ENCODE assay signal across 8 mouse cellular contexts in the genomic region with DNA sequence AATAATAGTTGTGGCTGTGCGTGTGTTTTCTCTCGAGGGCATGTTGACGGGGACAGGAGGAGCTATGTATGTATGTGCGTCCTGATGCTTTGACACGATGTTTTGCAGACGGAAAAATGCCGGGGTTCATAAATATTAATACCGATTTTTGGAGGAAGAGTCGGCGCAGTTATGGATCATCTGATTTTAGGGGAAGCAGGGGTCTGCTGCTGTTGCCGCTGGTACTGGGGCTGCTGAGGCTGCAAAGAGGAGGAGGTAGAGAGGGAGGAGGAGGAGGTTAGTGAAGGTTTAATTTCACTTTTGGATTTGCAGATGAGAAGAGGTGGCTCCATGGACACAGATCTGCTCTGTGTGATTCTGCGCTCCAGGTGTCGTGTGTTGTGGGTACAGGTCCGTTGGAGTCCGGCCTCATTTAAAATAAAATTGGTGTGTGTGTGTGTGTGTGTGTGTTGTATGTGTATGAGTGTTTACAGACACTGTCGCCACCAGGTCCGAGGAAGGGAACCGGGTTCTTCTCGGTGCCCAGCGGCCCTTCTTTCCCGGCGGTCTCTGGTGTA. TPM values are rescaled to one million over a fixed set of nuclear protein-coding genes. Genes with fewer than 3 reads are reported as not detected.
DNase-seq lines count a peak whose midpoint lies in the region; ATAC-seq and TF ChIP-seq lines count a peak whose summit lies in the region.

No protein-coding gene starts in this region.

- peak overlapping the region; percentile 98 for H3K9ac ChIP-seq in embryonic facial prominence, embryonic 11.5 days (replicated peaks; ENCODE audit: low read length)
- peak overlapping the region; percentile 96 for H3K9ac ChIP-seq in midbrain, embryonic 12.5 days (replicated peaks)

- no peaks in the 10 kb centered on the region for H3K9me3 ChIP-seq in embryonic facial prominence, embryonic 11.5 days (replicated peaks; ENCODE audit: control insufficient read depth, low read length)
- H3K9me3 ChIP-seq in midbrain, embryonic 12.5 days = peaks cover 6% of the 10 kb centered on the region; the same call in 1 of the 2 replicates

- under 1% methylated on average over 22 of the region's 22 CpGs for WGBS in cerebellum, adult 2 months
- WGBS in embryonic facial prominence, embryonic 11.5 days = under 1% methylated on average over 22 of the region's 22 CpGs
- 0% methylated on average over 20 of the region's 22 CpGs for WGBS in midbrain, embryonic 12.5 days

- intact Hi-C loops in heart, postnatal 14 days (cut with DNase I) = loop anchor here (2.0 to 5.0 kb wide), 5 partner anchors 47 to 195 kb away; no protein-coding TSS in a partner anchor
- intact Hi-C loops in left cerebral cortex, postnatal 25 days (cut with DNase I) = loop anchor here (2.0 to 5.0 kb wide), 6 partner anchors 29 to 212 kb away; no protein-coding TSS in a partner anchor

- peak overlapping the region; percentile 92 for H3K27ac ChIP-seq in cerebellum, adult 2 months (ENCODE audit: insufficient read depth, low read length)
- H3K27ac ChIP-seq in embryonic facial prominence, embryonic 11.5 days (replicated peaks; ENCODE audit: low read depth, low read length) = peak overlapping the region; percentile 81
- H3K27ac ChIP-seq in midbrain, embryonic 12.5 days (replicated peaks) = peak overlapping the region; percentile 90

- H3K4me2 ChIP-seq in embryonic facial prominence, embryonic 11.5 days (ENCODE audit: low read depth, low read length) = peak overlapping the region; percentile 88
- peak overlapping the region; percentile 85 for H3K4me2 ChIP-seq in midbrain, embryonic 12.5 days (replicated peaks)

- no peak for DNase-seq in cerebellum, adult 2 months
- no peak for DNase-seq in cerebellum, postnatal 10 days
- DNase-seq in embryonic facial prominence, embryonic 11.5 days (ENCODE audit: low spot score) = peak; percentile 43
- peak; percentile 22 to 30 for DNase-seq in heart, postnatal 14 days
- peak; percentile 30 to 50 for DNase-seq in left cerebral cortex, postnatal 25 days (ENCODE audit: low spot score in 2 of 2)
- peak; percentile 55 for DNase-seq in thymus, postnatal 14 days

- no peaks in the 10 kb centered on the region; the same call in 1 of the 2 replicates for H3K4me1 ChIP-seq in cerebellum, adult 2 months (ENCODE audit: control insufficient read depth, insufficient read depth, low read length)
- H3K4me1 ChIP-seq in embryonic facial prominence, embryonic 11.5 days (ENCODE audit: control insufficient read depth, insufficient read depth, low read length) = no peaks in the 10 kb centered on the region
- H3K4me1 ChIP-seq in midbrain, embryonic 12.5 days = peaks cover 12% of the 10 kb centered on the region

- H3K27me3 ChIP-seq in cerebellum, adult 2 months (ENCODE audit: control insufficient read depth, insufficient read depth, low read length) = no peaks in the 10 kb centered on the region
- H3K27me3 ChIP-seq in C2C12 (ENCODE audit: control insufficient read depth, insufficient read depth, insufficient read length) = no peaks in the 10 kb centered on the region
- H3K27me3 ChIP-seq in embryonic facial prominence, embryonic 11.5 days (ENCODE audit: control insufficient read depth, insufficient read depth, low read length) = no peaks in the 10 kb centered on the region
- H3K27me3 ChIP-seq in midbrain, embryonic 12.5 days = peaks cover 5% of the 10 kb centered on the region; the same call in 1 of the 2 replicates

- H3K4me3 ChIP-seq in cerebellum, adult 2 months (replicated peaks; ENCODE audit: insufficient read depth, low read depth, low read length) = peak overlapping the region; percentile 99
- peak overlapping the region; percentile 72 for H3K4me3 ChIP-seq in C2C12 (ENCODE audit: insufficient read depth, poor library complexity, severe bottlenecking)
- H3K4me3 ChIP-seq in embryonic facial prominence, embryonic 11.5 days (ENCODE audit: low read depth, low read length) = peak overlapping the region; percentile 91
- peak overlapping the region; percentile 94 for H3K4me3 ChIP-seq in midbrain, embryonic 12.5 days

- 0 out of 2 replicates have a peak, but pooled peaks have one; percentile 14 for ATAC-seq in embryonic facial prominence, embryonic 11.5 days (replicated peaks; ENCODE audit: insufficient number of reproducible peaks, low FRiP score, low TSS enrichment, low read depth)
- ATAC-seq in midbrain, embryonic 12.5 days (ENCODE audit: low FRiP score, low read depth) = peak; percentile 3

- H3K79me2 ChIP-seq in C2C12 (ENCODE audit: control insufficient read depth, insufficient read depth) = peaks cover 56% of the 10 kb centered on the region

- H3K79me3 ChIP-seq in C2C12 (ENCODE audit: low read depth) = peaks cover 49% of the 10 kb centered on the region

- no peaks in the 10 kb centered on the region for H3K36me3 ChIP-seq in C2C12 (ENCODE audit: control insufficient read depth, insufficient read depth)
- H3K36me3 ChIP-seq in embryonic facial prominence, embryonic 11.5 days (replicated peaks; ENCODE audit: control insufficient read depth, insufficient read depth, low read depth, low read length) = no peaks in the 10 kb centered on the region
- no peaks in the 10 kb centered on the region for H3K36me3 ChIP-seq in midbrain, embryonic 12.5 days

- H3ac ChIP-seq in C2C12 (ENCODE audit: control insufficient read depth, insufficient read length, low read depth) = peak overlapping the region; percentile 89

- TF ChIP-seq POLR2A in cerebellum, adult 2 months (IDR thresholded peaks at IDR 0.05; ENCODE audit: borderline replicate concordance, insufficient read depth, low read length) = no peak

- no peak for TF ChIP-seq CTCF in cerebellum, adult 2 months (IDR thresholded peaks at IDR 0.05; ENCODE audit: borderline replicate concordance, insufficient read depth, low read depth, low read length)
- TF ChIP-seq CTCF in C2C12 (IDR thresholded peaks at IDR 0.05; ENCODE audit: control insufficient read depth, insufficient read depth, insufficient read length) = no peak

TF ChIP-seq in C2C12, 6 proteins besides CTCF, POLR2A, EP300 and RAD21:
- TF ChIP-seq FOSL1 (IDR thresholded peaks at IDR 0.05; ENCODE audit: insufficient read depth, low read length, poor library complexity, severe bottlenecking) (no peak), MYOD1 (IDR thresholded peaks at IDR 0.05; ENCODE audit: control insufficient read depth, insufficient read length, low read depth) (no peak), USF1 (IDR thresholded peaks at IDR 0.05; ENCODE audit: low read depth) (no peak), MYOG (IDR thresholded peaks at IDR 0.05; ENCODE audit: control insufficient read depth, extremely low read depth, insufficient read length) (no peak), MAX (IDR thresholded peaks at IDR 0.05) (no peak), CEBPB (IDR thresholded peaks at IDR 0.05; ENCODE audit: low read depth) (no peak)

RNA-seq across cellular contexts. Expression of a gene that starts 0.5 kb away (rescaled TPM):
- polyA plus RNA-seq in cerebellum, adult 2 months (2012; rRNA removed) = 19.0 and 20.1 TPM in 2 replicates
- polyA plus RNA-seq in C2C12 (2012; fragmentation: generic; extraction: Trizol) = 7.6 TPM
- polyA plus RNA-seq in embryonic facial prominence, embryonic 11.5 days (2014; fragmentation: Nextera tagmentation; extraction: Ambion mirVana) = 12.3 and 13.7 TPM in 2 replicates
- 10 to 100 TPM; 43.6 to 44.5 TPM for total RNA-seq in heart, postnatal 14 days (2021)
- 10 to 100 TPM; 52.0 to 58.4 TPM for total RNA-seq in left cerebral cortex, postnatal 25 days (2021)
- polyA plus RNA-seq in midbrain, embryonic 12.5 days (2016; fragmentation: Nextera tagmentation; extraction: Ambion mirVana) = 7.7 and 9.4 TPM in 2 replicates

Comparison
In these comparisons a context has a peak if more than half of its experiments do, and no peak if none do; other contexts are left out.
1. DNase-seq: peak in embryonic facial prominence, embryonic 11.5 days (single experiment), heart, postnatal 14 days (2 of 2), left cerebral cortex, postnatal 25 days (2 of 2) and thymus, postnatal 14 days (single experiment); none in cerebellum, adult 2 months (0 of 2) and cerebellum, postnatal 10 days (0 of 2).
2. Peak in every context shown above with its lines, with median percentiles within 50 percentile points of each other: H3K27ac ChIP-seq and H3K4me3 ChIP-seq.